Mouse (Mus musculus): ENCODE data around the gene Foxf2. TPM values are rescaled to one million over a fixed set of nuclear protein-coding genes. Genes with fewer than 3 reads are reported as not detected.
A peak's percentile ranks its signal among the peaks of the same experiment; 100 is the strongest.

Foxf2 gene
- polyA plus RNA-seq, 1 experiment, result not detected

DNA sequence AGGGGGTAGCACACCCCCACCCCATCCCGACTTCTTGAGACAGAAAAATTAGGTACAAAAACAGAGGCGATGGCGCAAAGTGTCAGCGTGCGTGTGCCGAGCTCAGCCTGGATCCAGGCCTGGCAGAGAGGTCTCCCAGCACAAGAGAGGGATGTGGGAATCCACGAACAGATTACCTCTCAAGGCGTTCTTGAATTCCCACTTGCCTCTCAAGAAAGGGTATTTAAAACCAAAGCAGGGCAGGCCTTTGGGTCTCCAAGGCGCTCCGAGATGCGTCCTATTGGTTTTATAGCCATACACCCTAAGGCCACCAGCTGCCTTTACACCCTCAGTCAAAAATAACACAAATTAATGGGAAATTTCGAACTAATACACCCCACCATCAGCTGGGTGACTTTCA, 4.4 kb downstream of the Foxf2 start:
- Histone ChIP-seq H3K36me3 (ENCODE audit: control insufficient read depth, insufficient read depth, low read length) (no peaks in the 10 kb centered on the region), H3K27me3 (ENCODE audit: control insufficient read depth, insufficient read depth, low read length) (0 out of 2 replicates have a peak, but pooled peaks cover 2% of the 10 kb centered on the region), H3K4me1 (ENCODE audit: control insufficient read depth, insufficient read depth, low read length) (peaks cover 9% of the 10 kb centered on the region), H3K27ac (ENCODE audit: control insufficient read depth, insufficient read depth, low read depth, low read length) (no peak overlapping the region), H3K4me3 (ENCODE audit: control insufficient read depth, low read depth, low read length) (no peak overlapping the region)
- TF ChIP-seq CTCF (IDR thresholded peaks at IDR 0.05; ENCODE audit: control insufficient read depth, insufficient read depth, insufficient replicate concordance, low read depth, low read length), result no peak
- TF ChIP-seq POLR2A (IDR thresholded peaks at IDR 0.05; ENCODE audit: control insufficient read depth, low read depth, low read length), result no peak

DNA sequence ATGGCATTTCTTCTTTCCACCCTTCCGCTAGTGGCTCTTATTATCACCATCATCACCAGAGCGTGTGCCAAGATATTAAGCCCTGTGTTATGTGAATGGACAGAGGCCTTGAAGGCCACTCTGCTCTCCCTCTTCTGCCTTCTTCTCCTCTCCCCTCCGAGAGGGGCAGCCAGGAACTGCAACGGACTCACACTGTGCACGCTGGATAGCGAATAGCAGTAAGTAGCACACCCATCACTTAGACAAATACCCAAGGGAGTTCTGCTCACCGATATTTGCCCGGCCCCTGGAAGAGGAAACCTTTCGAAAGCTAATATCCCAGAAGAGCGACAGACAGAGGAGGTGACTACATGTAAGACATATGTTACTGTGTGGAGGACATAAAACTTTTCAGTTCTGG, 4.9 kb downstream of the Foxf2 start:
- Histone ChIP-seq H3K27ac (ENCODE audit: control insufficient read depth, insufficient read depth, low read depth, low read length) (no peak overlapping the region), H3K27me3 (ENCODE audit: control insufficient read depth, insufficient read depth, low read length) (0 out of 2 replicates have a peak, but pooled peaks cover 2% of the 10 kb centered on the region), H3K36me3 (ENCODE audit: control insufficient read depth, insufficient read depth, low read length) (no peaks in the 10 kb centered on the region), H3K4me3 (ENCODE audit: control insufficient read depth, low read depth, low read length) (no peak overlapping the region), H3K4me1 (ENCODE audit: control insufficient read depth, insufficient read depth, low read length) (peaks cover 9% of the 10 kb centered on the region)
- TF ChIP-seq CTCF (IDR thresholded peaks at IDR 0.05; ENCODE audit: control insufficient read depth, insufficient read depth, insufficient replicate concordance, low read depth, low read length) (no peak), POLR2A (IDR thresholded peaks at IDR 0.05; ENCODE audit: control insufficient read depth, low read depth, low read length) (no peak)

DNA sequence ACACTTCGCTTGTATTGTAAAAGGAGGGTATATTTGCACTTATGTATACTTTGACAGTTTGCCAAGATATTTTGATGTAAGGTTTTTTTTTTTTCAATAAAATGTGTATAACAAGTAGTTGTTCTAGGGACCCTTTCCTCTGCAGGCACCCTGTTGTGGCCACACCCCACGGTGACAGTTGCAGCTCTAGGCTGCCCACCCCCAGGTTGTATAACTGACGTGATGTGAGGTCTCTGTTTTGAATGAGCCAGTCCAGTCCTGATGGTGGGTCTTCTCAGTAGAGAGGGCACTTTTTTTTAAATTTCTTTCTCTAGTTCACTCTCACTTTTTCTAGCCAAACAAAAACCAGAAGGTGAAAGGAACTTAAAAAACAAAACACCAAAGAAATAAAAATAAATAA, 5.7 kb downstream of the Foxf2 start:
- Histone ChIP-seq H3K4me3 (ENCODE audit: control insufficient read depth, low read depth, low read length) (no peak overlapping the region), H3K27me3 (ENCODE audit: control insufficient read depth, insufficient read depth, low read length) (0 out of 2 replicates have a peak, but pooled peaks cover 2% of the 10 kb centered on the region), H3K27ac (ENCODE audit: control insufficient read depth, insufficient read depth, low read depth, low read length) (no peak overlapping the region), H3K36me3 (ENCODE audit: control insufficient read depth, insufficient read depth, low read length) (no peaks in the 10 kb centered on the region), H3K4me1 (ENCODE audit: control insufficient read depth, insufficient read depth, low read length) (peaks cover 9% of the 10 kb centered on the region)
- TF ChIP-seq POLR2A (IDR thresholded peaks at IDR 0.05; ENCODE audit: control insufficient read depth, low read depth, low read length) (no peak), CTCF (IDR thresholded peaks at IDR 0.05; ENCODE audit: control insufficient read depth, insufficient read depth, insufficient replicate concordance, low read depth, low read length) (no peak)

DNA sequence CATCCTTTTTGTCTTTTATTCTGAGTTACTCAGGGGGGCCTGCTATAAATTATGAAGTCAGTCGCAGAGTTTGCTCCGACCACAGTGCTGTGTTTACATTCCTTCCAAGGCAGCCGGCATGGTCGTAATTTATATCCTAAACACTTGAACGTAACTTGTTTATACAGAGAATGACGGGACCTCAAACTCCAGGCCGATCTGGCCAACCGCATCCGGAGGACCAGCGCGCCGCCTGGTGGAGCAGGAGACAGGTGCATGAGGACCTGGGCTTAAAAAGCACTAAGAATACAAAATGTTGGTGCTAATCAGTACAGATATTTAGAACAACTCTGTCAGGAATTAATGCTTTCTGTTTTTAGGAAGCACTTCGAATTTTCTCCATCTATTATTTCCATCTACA, 6.8 kb downstream of the Foxf2 start:
- Histone ChIP-seq H3K36me3 (ENCODE audit: control insufficient read depth, insufficient read depth, low read length) (no peaks in the 10 kb centered on the region), H3K4me3 (ENCODE audit: control insufficient read depth, low read depth, low read length) (no peak overlapping the region), H3K27me3 (ENCODE audit: control insufficient read depth, insufficient read depth, low read length) (no peaks in the 10 kb centered on the region), H3K27ac (ENCODE audit: control insufficient read depth, insufficient read depth, low read depth, low read length) (no peak overlapping the region), H3K4me1 (ENCODE audit: control insufficient read depth, insufficient read depth, low read length) (peaks cover 5% of the 10 kb centered on the region)
- TF ChIP-seq CTCF (IDR thresholded peaks at IDR 0.05; ENCODE audit: control insufficient read depth, insufficient read depth, insufficient replicate concordance, low read depth, low read length) (peak; percentile 68; the same call in 1 of the 2 replicates), POLR2A (IDR thresholded peaks at IDR 0.05; ENCODE audit: control insufficient read depth, low read depth, low read length) (no peak)

DNA sequence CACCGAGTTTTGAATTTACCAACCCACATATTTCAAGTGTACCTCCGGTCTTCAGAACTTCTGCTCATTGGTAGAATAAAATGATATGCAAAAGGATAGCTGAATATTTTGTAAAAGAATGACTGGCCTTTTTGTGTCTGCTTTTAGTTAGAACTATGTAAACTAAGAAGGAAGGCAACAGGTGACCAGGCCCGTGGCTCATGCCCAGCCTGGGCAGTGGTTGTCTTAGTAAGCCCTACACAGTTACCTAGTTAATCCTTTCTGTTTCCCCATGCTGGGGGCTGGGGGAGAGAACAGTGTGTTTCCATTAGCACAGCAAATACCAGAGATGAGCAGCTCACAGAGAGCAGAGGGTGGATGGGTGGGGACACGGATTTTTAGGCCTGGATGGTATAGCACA, 7.6 kb downstream of the Foxf2 start:
- Histone ChIP-seq H3K36me3 (ENCODE audit: control insufficient read depth, insufficient read depth, low read length) (no peaks in the 10 kb centered on the region), H3K4me3 (ENCODE audit: control insufficient read depth, low read depth, low read length) (no peak overlapping the region), H3K4me1 (ENCODE audit: control insufficient read depth, insufficient read depth, low read length) (peaks cover 5% of the 10 kb centered on the region), H3K27ac (ENCODE audit: control insufficient read depth, insufficient read depth, low read depth, low read length) (no peak overlapping the region), H3K27me3 (ENCODE audit: control insufficient read depth, insufficient read depth, low read length) (no peaks in the 10 kb centered on the region)
- no peak for TF ChIP-seq POLR2A (IDR thresholded peaks at IDR 0.05; ENCODE audit: control insufficient read depth, low read depth, low read length)
- no peak for TF ChIP-seq CTCF (IDR thresholded peaks at IDR 0.05; ENCODE audit: control insufficient read depth, insufficient read depth, insufficient replicate concordance, low read depth, low read length)

DNA sequence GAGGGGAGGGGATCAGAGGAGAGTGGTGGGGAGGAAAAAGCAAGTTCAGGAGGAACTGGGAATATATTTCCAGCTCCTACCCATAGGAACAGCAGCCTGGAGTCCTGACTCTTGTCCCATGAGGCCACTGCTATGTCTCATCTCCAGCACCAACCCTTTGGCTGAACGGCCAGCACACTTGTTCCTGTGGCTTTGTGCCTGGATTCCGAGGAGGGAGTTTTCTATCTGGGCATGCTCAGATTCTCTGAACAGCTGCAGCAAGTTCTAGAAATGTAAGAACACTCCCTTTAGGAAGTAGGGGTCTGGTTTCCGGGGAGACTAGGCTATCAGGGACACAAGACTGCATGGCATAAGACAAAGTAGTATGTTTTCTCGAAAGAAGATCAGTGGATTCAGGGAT, 9.9 kb downstream of the Foxf2 start:
- TF ChIP-seq CTCF (IDR thresholded peaks at IDR 0.05; ENCODE audit: control insufficient read depth, insufficient read depth, insufficient replicate concordance, low read depth, low read length), result no peak
- no peak for TF ChIP-seq POLR2A (IDR thresholded peaks at IDR 0.05; ENCODE audit: control insufficient read depth, low read depth, low read length)
- no peak overlapping the region for H3K27ac ChIP-seq (ENCODE audit: control insufficient read depth, insufficient read depth, low read depth, low read length)
- H3K4me3 ChIP-seq (ENCODE audit: control insufficient read depth, low read depth, low read length), result no peak overlapping the region
- no peaks in the 10 kb centered on the region for H3K4me1 ChIP-seq (ENCODE audit: control insufficient read depth, insufficient read depth, low read length)
- H3K27me3 ChIP-seq (ENCODE audit: control insufficient read depth, insufficient read depth, low read length), result no peaks in the 10 kb centered on the region
- no peaks in the 10 kb centered on the region for H3K36me3 ChIP-seq (ENCODE audit: control insufficient read depth, insufficient read depth, low read length)

DNA sequence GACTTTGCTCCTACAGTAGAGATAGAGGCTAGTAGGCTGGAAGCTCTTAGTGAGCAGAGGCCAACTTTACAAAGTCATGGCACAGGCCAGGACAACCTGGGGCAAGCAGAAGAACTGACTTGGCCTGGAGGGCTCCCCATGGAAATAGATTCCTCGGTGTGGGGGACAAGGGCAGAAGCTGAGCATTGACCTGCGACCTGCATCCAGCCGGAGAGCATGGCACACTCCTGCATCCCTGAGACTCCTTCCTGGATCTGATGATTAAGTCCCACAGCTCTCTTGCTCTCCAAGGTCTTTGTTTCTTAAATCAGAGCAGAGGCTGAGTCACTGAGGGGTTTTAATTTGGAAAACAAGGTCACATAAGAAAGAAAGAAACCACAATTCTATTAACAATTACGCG, 15.9 kb downstream of the Foxf2 start:
- no peaks in the 10 kb centered on the region for H3K36me3 ChIP-seq (ENCODE audit: control insufficient read depth, insufficient read depth, low read length)
- H3K27ac ChIP-seq (ENCODE audit: control insufficient read depth, insufficient read depth, low read depth, low read length), result no peak overlapping the region
- no peak overlapping the region for H3K4me3 ChIP-seq (ENCODE audit: control insufficient read depth, low read depth, low read length)
- H3K27me3 ChIP-seq (ENCODE audit: control insufficient read depth, insufficient read depth, low read length), result no peaks in the 10 kb centered on the region
- TF ChIP-seq POLR2A (IDR thresholded peaks at IDR 0.05; ENCODE audit: control insufficient read depth, low read depth, low read length) (no peak), CTCF (IDR thresholded peaks at IDR 0.05; ENCODE audit: control insufficient read depth, insufficient read depth, insufficient replicate concordance, low read depth, low read length) (no peak)
- no peaks in the 10 kb centered on the region for H3K4me1 ChIP-seq (ENCODE audit: control insufficient read depth, insufficient read depth, low read length)

All from testis, adult 2 months (tissue).